Mouse (Mus musculus): ENCODE results near the gene Tmco4.

Gene Tmco4

GRCm38 (mm10) chr4:139091478-139092355, 119.0 kb downstream of the Tmco4 start:
- peak; percentile 42 for DNase-seq (ENCODE audit: low read depth, low spot score)

GRCm38 (mm10) chr4:139092356-139093195, 119.9 kb downstream of the Tmco4 start, which contains the start of gene Nbl1:
Gene Nbl1, minus strand, starts transcription at chr4:139092993.
- DNase-seq (ENCODE audit: low read depth, low spot score): no peak

GRCm38 (mm10) chr4:139093196-139093530, 120.5 kb downstream of the Tmco4 start:
- DNase-seq (ENCODE audit: low read depth, low spot score): no peak

- DNase-seq (ENCODE audit: low read depth, low spot score): no peak
These were observed 122.7 kb downstream of the Tmco4 start for GRCm38 (mm10) chr4:139095406-139095805.

GRCm38 (mm10) chr4:139096201-139096600, 123.5 kb downstream of the Tmco4 start:
- DNase-seq (ENCODE audit: low read depth, low spot score): no peak

GRCm38 (mm10) chr4:139100326-139100725, 127.6 kb downstream of the Tmco4 start:
- DNase-seq (ENCODE audit: low read depth, low spot score): no peak

- no peak for DNase-seq (ENCODE audit: low read depth, low spot score)
These were observed 128.9 kb downstream of the Tmco4 start for GRCm38 (mm10) chr4:139101546-139101945.

GRCm38 (mm10) chr4:139105453-139105852, 132.8 kb downstream of the Tmco4 start:
- peak; percentile 64 for DNase-seq (ENCODE audit: low read depth, low spot score)
